Mouse (Mus musculus) c-Kit-positive CD71-negative TER-119-negative erythroid progenitor cells, embryonic 14.5 days (primary cell): ENCODE results near the gene Bnc2.

Source experiments
- DNase-seq: peaks from one replicate; pipeline ENCODE4 v3.0.0-alpha.2; 2013; ENCODE audit warnings: low read depth

The Bnc2 gene

GRCm38 (mm10) chr4:84507551-84507950 is 167.5 kb downstream of the Bnc2 start:
- no peak for DNase-seq

- no peak for DNase-seq
Measured at GRCm38 (mm10) chr4:84502581-84503269, 172.3 kb downstream of the Bnc2 start.

GRCm38 (mm10) chr4:84500796-84501349 is 174.2 kb downstream of the Bnc2 start:
- no peak for DNase-seq

- DNase-seq, result no peak
Measured at GRCm38 (mm10) chr4:84500259-84500658, 174.8 kb downstream of the Bnc2 start.

GRCm38 (mm10) chr4:84498469-84498868 is 176.6 kb downstream of the Bnc2 start:
- no peak for DNase-seq

- DNase-seq, result no peak
Measured at GRCm38 (mm10) chr4:84488323-84488722, 186.8 kb downstream of the Bnc2 start.

GRCm38 (mm10) chr4:84482680-84483079 is 192.4 kb downstream of the Bnc2 start:
- no peak for DNase-seq

- DNase-seq, result no peak
Measured at GRCm38 (mm10) chr4:84472643-84473042, 202.4 kb downstream of the Bnc2 start.

GRCm38 (mm10) chr4:84470106-84470885 is 204.8 kb downstream of the Bnc2 start:
- no peak for DNase-seq

- no peak for DNase-seq
Measured at GRCm38 (mm10) chr4:84469400-84469799, 205.7 kb downstream of the Bnc2 start.

GRCm38 (mm10) chr4:84467722-84468121 is 207.4 kb downstream of the Bnc2 start:
- no peak for DNase-seq

- no peak for DNase-seq
Measured at GRCm38 (mm10) chr4:84458218-84458560, 216.9 kb downstream of the Bnc2 start.

GRCm38 (mm10) chr4:84457512-84458217 is 217.4 kb downstream of the Bnc2 start:
- DNase-seq, result no peak

- DNase-seq, result no peak
Measured at GRCm38 (mm10) chr4:84456853-84457249, 218.2 kb downstream of the Bnc2 start.

- DNase-seq, result no peak
Measured at GRCm38 (mm10) chr4:84456198-84456852, 218.8 kb downstream of the Bnc2 start.

GRCm38 (mm10) chr4:84454493-84454892 is 220.6 kb downstream of the Bnc2 start:
- no peak for DNase-seq

- DNase-seq, result no peak
Measured at GRCm38 (mm10) chr4:84453586-84453985, 221.5 kb downstream of the Bnc2 start.

- no peak for DNase-seq
Measured at GRCm38 (mm10) chr4:84452642-84453041, 222.4 kb downstream of the Bnc2 start.

GRCm38 (mm10) chr4:84449246-84450005 is 225.6 kb downstream of the Bnc2 start:
- DNase-seq, result no peak

- DNase-seq, result no peak
Measured at GRCm38 (mm10) chr4:84433324-84433723, 241.8 kb downstream of the Bnc2 start.
